Mouse (Mus musculus) layer of hippocampus, postnatal 14 days (tissue): ENCODE measurements around the gene Gm42669. TPM values are rescaled to one million over a fixed set of nuclear protein-coding genes. Genes with fewer than 3 reads are reported as not detected.

Experiments
- DNase-seq, 2 experiments: peaks; one replicate each; pipeline ENCODE4 v3.0.0; 2021 to 2022; ENCODE audit warnings: low spot score in 2 of 2, mixed read lengths in 1 of 2
- long read RNA-seq, 2 experiments: library from polyadenylated mRNA; stranded (forward); transcript quantifications; one replicate each; pipeline ENCODE4 v2.0.0; 2021
- total RNA-seq, 2 experiments: library from RNA; stranded (reverse); gene quantifications; 2 replicates each; pipeline ENCODE4 v1.2.3; 2021

The Gm42669 gene
- total RNA-seq = under 1 TPM; 0.41 to 0.45 TPM
- long read RNA-seq, experiment 1, partial matches to known transcripts = 0 of 2 reads
- long read RNA-seq, experiment 1, other reads (novel, unspliced or antisense) = 2 of 2 reads
- long read RNA-seq, experiment 2, partial matches to known transcripts = 0 of 2 reads
- long read RNA-seq, experiment 2, other reads (novel, unspliced or antisense) = 2 of 2 reads

DNA sequence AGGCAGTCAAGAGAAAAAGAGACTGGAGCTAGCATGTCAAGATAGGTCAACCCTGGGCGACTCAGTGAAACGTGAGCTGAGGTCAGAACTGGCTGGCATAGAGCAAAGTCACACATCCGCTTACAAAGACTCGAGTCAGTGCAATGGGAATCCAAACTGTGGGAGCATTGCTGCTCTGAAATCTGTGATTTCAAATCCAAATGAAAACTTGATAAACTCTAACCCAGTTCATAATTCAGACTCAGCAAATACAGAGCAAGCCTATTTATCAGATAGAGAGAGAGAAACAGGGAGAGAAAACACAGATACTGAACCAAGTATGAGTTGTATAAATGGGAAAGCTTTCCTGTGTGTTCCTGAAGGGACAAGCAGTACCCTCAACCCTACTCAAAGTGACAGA, at the start of gene Gm42669:
TSS of gene Gm42669 (plus strand) at position 301 of the 400 bp plus-strand sequence.
- no peak for DNase-seq

DNA sequence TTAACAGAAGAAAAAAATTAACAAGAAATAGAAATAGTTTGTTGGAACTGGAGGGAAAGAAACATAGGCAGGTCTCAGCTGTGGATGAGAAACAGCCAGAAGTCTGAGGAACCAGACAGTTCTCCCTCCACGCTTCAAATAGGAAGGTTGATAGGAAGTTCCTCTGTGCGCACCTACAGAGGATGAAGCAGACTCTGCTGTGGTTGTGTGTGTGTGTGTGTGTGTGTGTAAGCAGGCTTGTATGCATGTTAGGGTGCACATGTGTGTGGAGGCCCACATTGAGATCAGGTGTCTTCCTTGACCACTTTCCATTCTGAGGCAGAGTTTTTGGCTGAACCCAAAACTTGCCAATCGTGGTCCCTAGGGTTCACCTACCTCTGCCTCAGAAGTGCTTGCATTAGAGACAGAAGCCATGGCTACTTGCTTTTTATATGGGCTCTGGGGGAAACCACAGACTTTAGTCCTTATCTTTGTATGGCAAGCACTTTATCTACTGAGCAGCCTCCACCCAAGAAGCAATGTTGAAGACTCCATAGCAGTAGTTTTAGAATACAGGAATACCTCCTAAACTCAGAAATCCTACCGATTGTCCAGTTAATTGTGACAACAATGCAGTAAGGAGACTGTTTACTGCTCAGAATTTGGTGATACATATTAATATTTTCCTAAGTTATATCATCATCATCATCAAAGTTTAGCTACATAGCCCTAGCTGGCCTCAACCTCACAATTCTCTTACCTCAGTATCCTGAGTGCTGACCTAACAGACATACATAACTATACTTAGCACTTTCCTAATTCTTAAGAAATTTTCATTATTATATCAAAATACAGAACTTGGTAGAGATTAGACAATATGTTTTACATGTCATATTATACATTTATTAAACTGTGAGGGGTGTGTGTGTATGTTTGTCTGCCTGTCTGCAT, 45.0 kb upstream of the Gm42669 start:
- DNase-seq = no peak

GRCm38 (mm10) chr5:107466501-107466900, 40.9 kb upstream of the Gm42669 start:
- DNase-seq = no peak

DNA sequence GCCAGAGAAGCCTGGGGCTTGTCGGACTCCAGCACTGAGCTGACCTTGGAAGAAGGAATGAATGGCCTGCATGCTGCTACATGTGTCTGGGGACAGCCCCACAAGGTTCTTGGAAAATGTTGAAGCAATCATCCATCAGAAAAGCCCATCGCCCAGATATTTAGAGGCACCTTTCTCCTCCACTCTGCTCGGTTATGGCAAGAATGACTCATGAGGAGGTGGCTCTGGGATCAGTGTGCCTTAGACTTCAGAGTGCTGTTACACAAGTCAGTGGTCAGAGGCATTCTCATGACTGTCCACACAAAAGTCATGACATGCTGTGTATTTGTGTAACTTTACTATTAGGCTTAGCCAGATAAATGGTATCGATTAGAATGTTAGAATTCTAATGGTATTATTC, 40.3 kb upstream of the Gm42669 start:
- no peak for DNase-seq

- no peak for DNase-seq
Observed at GRCm38 (mm10) chr5:107470600-107471329, 36.7 kb upstream of the Gm42669 start.

GRCm38 (mm10) chr5:107480194-107480593, 27.2 kb upstream of the Gm42669 start:
- no peak for DNase-seq

- DNase-seq = no peak
Observed at GRCm38 (mm10) chr5:107488996-107489395, 18.4 kb upstream of the Gm42669 start.

DNA sequence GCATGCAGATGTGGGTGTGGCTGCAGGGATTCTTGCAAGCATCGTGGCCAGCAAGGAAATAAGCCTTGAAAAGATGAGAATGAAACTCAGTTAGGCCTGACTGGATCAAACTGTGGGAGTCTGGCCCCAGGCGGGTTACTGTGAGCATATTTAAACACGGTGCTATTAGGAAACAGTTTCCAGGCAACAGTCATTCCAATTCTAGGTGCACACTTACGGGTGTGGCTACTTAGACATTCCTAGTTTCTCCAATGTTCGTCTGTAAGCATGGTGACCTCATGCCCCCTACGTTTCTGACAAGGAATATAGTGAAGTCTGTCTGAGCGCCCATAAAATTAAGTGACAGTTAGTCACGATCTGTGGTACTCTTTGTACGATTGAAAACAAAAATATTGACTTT, 16.4 kb upstream of the Gm42669 start:
- no peak for DNase-seq

- no peak for DNase-seq
Observed at GRCm38 (mm10) chr5:107492471-107492870, 14.9 kb upstream of the Gm42669 start.

DNA sequence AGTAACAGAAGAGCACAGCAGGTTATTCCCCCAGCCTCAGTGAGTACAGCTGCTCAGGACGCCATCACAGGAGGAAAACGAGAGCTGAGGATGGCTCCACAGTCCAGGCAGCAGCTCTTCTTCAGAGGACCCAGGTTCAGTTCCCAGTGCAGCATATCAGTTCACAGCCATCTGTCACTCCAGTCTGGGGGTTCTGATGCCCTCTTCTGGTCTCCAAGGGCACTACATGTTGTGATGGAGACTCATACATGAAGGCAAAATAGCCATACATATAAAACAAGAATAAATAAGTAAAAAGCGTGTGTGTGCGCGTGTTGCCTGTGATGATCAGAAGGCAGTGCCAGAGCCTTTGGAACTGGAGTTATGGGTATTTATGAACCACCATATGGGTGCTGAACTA, 12.7 kb upstream of the Gm42669 start:
- no peak for DNase-seq

DNA sequence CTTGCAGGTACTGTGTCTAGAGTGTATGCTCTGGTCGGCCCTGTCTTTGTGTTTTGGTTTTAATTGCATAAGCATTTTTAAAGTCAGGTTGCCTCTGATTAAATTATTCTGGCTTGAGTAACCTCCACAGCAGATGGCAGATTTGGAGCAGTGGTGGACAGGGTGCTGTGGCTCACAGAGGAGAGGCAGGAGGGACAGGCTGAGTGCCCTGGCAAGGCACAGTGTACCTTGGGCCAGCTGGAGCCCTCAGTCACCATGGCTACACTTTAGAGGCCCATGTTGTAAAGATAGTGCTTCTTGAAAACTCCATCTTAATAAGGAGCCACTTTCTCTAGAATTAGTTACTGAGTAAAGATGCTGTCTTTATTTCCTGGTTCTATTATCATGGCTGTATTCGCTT, 11.4 kb upstream of the Gm42669 start:
- DNase-seq = peak in 1 of 2 experiments; percentile 49

- peak; percentile 67 to 85 for DNase-seq
Observed at GRCm38 (mm10) chr5:107497519-107498501, 9.6 kb upstream of the Gm42669 start.

GRCm38 (mm10) chr5:107498806-107499310, 8.6 kb upstream of the Gm42669 start:
- no peak for DNase-seq

GRCm38 (mm10) chr5:107499891-107500535, 7.4 kb upstream of the Gm42669 start:
- DNase-seq = no peak

DNA sequence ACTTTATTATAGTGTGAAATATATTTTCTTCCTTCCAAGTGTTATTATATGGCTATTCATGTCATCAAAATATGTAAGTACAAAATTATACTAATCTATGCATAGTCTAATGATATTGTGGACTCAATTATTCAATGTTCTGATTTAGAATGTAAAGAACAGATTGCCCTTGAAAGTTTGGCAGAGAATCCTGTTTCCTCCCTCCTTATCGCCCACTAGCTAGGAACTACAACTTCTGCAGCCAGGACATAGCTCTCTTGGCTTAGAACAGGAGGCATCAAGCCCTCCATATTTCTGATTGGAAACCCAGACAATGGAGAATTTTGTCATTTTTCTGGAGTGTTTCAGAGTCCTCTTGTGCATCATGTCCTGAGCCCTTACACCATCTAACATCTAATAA, 6.7 kb upstream of the Gm42669 start:
- no peak for DNase-seq

- no peak for DNase-seq
Observed at GRCm38 (mm10) chr5:107510503-107510902, 3.1 kb downstream of the Gm42669 start.

- no peak for DNase-seq
Observed at GRCm38 (mm10) chr5:107511326-107511725, 3.9 kb downstream of the Gm42669 start.

- no peak for DNase-seq
Observed at GRCm38 (mm10) chr5:107513583-107513982, 6.2 kb downstream of the Gm42669 start.

GRCm38 (mm10) chr5:107515453-107515852, 8.0 kb downstream of the Gm42669 start:
- no peak for DNase-seq

DNA sequence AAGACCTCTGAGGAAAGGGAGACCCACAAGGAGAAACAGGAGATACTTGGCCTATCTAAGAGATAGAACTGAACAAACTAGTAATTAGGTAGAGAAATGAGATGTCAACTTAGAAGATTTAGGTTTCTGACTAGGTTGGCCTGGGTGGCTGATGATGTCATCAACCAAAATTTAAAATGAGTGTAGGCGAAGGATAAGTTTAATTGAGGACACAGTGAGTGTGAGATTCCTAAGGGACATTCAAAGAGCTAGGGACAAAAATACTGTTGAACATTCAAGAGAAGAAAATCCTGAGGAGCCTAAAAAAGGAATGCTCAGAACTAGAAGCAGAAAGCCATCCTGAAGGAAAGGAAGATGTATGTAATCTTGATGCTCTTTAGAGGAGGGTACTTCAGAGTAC, 8.7 kb downstream of the Gm42669 start:
- no peak for DNase-seq
